Mouse (Mus musculus) liver, embryonic 11.5 days (tissue): ENCODE measurements around the gene Nudt16l1. TPM values are rescaled to one million over a fixed set of nuclear protein-coding genes. Genes with fewer than 3 reads are reported as not detected.
A peak's percentile ranks its signal among the peaks of the same experiment; 100 is the strongest.

Source experiments
- ATAC-seq: fragments of 200-750 bp; cut with Nextera tagmentation; replicated peaks from 2 replicates; pipeline ENCODE4 v1.8.0; 2017; ENCODE audit warnings: moderate number of reproducible peaks, mild to moderate bottlenecking, moderate TSS enrichment, moderate library complexity; ENCODE audit not compliant: low FRiP score
- DNase-seq: peaks from one replicate; pipeline ENCODE4 v3.0.0-alpha.2; 2017; ENCODE audit warnings: low spot score
- H3K27ac ChIP-seq: fragments of 300-500 bp; sonication (generic); 2 replicates; pipeline ENCODE4 v1.5.1; 2014; ENCODE audit warnings: mild to moderate bottlenecking, low read depth, low read length, control low read depth
- H3K27me3 ChIP-seq: fragments of 300-500 bp; sonication (generic); replicated peaks from 2 replicates; pipeline ENCODE4 v1.6.1; 2014; ENCODE audit warnings: low read length, mixed read lengths; ENCODE audit not compliant: control insufficient read depth, insufficient read depth
- H3K36me3 ChIP-seq: fragments of 300-500 bp; sonication (generic); 2 replicates; pipeline ENCODE4 v1.6.1; 2014; ENCODE audit warnings: mild to moderate bottlenecking, low read length, moderate library complexity, mixed read lengths; ENCODE audit not compliant: control insufficient read depth, insufficient read depth
- H3K4me1 ChIP-seq: fragments of 300-500 bp; sonication (generic); replicated peaks from 2 replicates; pipeline ENCODE4 v1.6.1; 2014; ENCODE audit warnings: low read length, mixed read lengths; ENCODE audit not compliant: control insufficient read depth, insufficient read depth
- H3K4me2 ChIP-seq: fragments of 300-500 bp; sonication (generic); 2 replicates; pipeline ENCODE4 v1.6.1; 2014; ENCODE audit warnings: mild to moderate bottlenecking, control low read depth, moderate library complexity
- H3K4me3 ChIP-seq: fragments of 300-500 bp; sonication (generic); 2 replicates; pipeline ENCODE4 v1.5.1; 2014; ENCODE audit warnings: low read depth, low read length, control low read depth
- H3K9ac ChIP-seq: fragments of 300-500 bp; sonication (generic); 2 replicates; pipeline ENCODE4 v1.6.1; 2014; ENCODE audit warnings: low read depth, low read length, control low read depth
- H3K9me3 ChIP-seq: fragments of 300-500 bp; sonication (generic); 2 replicates; pipeline ENCODE4 v1.6.1; 2016; ENCODE audit warnings: low read length, inconsistent platforms, mixed read lengths; ENCODE audit not compliant: control insufficient read depth
- WGBS: fragments of 180-500 bp; shearing (Covaris S2); extraction: QIAGEN DNeasy Blood & Tissue Kit; methylation state at CpG from one replicate; pipeline ENCODE4 v1.1.7; 2014; 5-methylcytosine and 5-hydroxymethylcytosine counted together
- polyA plus RNA-seq: library from polyadenylated mRNA; unstranded; fragments of >200 nt; fragmentation: Nextera tagmentation; extraction: Ambion mirVana; gene quantifications from 2 replicates; pipeline ENCODE4 v1.2.1, GENCODE M21; 2014

The Nudt16l1 gene
- polyA plus RNA-seq, 1 experiment from 2014 or later, result 102 TPM

- ATAC-seq, result peak; percentile 60
- peak overlapping the region; percentile 73 for H3K27ac ChIP-seq
- peak overlapping the region; percentile 86 for H3K9ac ChIP-seq
- peak; percentile 43 for DNase-seq
- H3K36me3 ChIP-seq, result peaks cover 45% of the 10 kb centered on the region
- peak overlapping the region; percentile 99 for H3K4me2 ChIP-seq
- no peaks in the 10 kb centered on the region for H3K27me3 ChIP-seq
- WGBS, result 2% methylated on average over 16 of the region's 16 CpGs
- no peaks in the 10 kb centered on the region for H3K9me3 ChIP-seq
- H3K4me3 ChIP-seq, result peak overlapping the region; percentile 89
- peaks cover 5% of the 10 kb centered on the region for H3K4me1 ChIP-seq
Observed at GRCm38 (mm10) chr16:4939412-4939811, 851 bp downstream of the Nudt16l1 start.

GRCm38 (mm10) chr16:4940311-4940850 lies 1.8 kb downstream of the Nudt16l1 start:
- no peak for DNase-seq
- H3K27ac ChIP-seq, result no peak overlapping the region
- peaks cover 5% of the 10 kb centered on the region for H3K4me1 ChIP-seq
- H3K27me3 ChIP-seq, result no peaks in the 10 kb centered on the region
- no peak overlapping the region for H3K9ac ChIP-seq
- no peaks in the 10 kb centered on the region for H3K9me3 ChIP-seq
- no peak overlapping the region; the same call in 1 of the 2 replicates for H3K4me2 ChIP-seq
- no peak for ATAC-seq
- H3K36me3 ChIP-seq, result peaks cover 47% of the 10 kb centered on the region
- H3K4me3 ChIP-seq, result no peak overlapping the region
- WGBS, result 90% methylated on average over 10 of the region's 10 CpGs

- Histone ChIP-seq H3K27ac (no peak overlapping the region), H3K36me3 (peaks cover 45% of the 10 kb centered on the region), H3K4me1 (peaks cover 5% of the 10 kb centered on the region), H3K4me2 (no peak overlapping the region), H3K27me3 (no peaks in the 10 kb centered on the region), H3K9me3 (no peaks in the 10 kb centered on the region), H3K4me3 (no peak overlapping the region), H3K9ac (no peak overlapping the region)
- DNase-seq (no peak), ATAC-seq (no peak)
Observed at GRCm38 (mm10) chr16:4941016-4941415, 2.5 kb downstream of the Nudt16l1 start.

- 89% methylated on average over 8 of the region's 8 CpGs for WGBS
- H3K27ac ChIP-seq, result no peak overlapping the region
- H3K27me3 ChIP-seq, result no peaks in the 10 kb centered on the region
- peaks cover 7% of the 10 kb centered on the region for H3K4me1 ChIP-seq
- DNase-seq, result no peak
- H3K9me3 ChIP-seq, result no peaks in the 10 kb centered on the region
- H3K4me3 ChIP-seq, result no peak overlapping the region
- ATAC-seq, result no peak
- peaks cover 50% of the 10 kb centered on the region for H3K36me3 ChIP-seq
- no peak overlapping the region for H3K9ac ChIP-seq
- H3K4me2 ChIP-seq, result no peak overlapping the region
Observed at GRCm38 (mm10) chr16:4942868-4943267, 4.3 kb downstream of the Nudt16l1 start.

- peaks cover 55% of the 10 kb centered on the region for H3K36me3 ChIP-seq
- no peak overlapping the region for H3K4me3 ChIP-seq
- H3K27ac ChIP-seq, result no peak overlapping the region
- ATAC-seq, result no peak
- H3K9ac ChIP-seq, result no peak overlapping the region
- no peak overlapping the region for H3K4me2 ChIP-seq
- H3K4me1 ChIP-seq, result peaks cover 7% of the 10 kb centered on the region
- no peak for DNase-seq
- 89% methylated on average over 3 of the region's 3 CpGs for WGBS
- no peaks in the 10 kb centered on the region for H3K27me3 ChIP-seq
- no peaks in the 10 kb centered on the region for H3K9me3 ChIP-seq
Observed at GRCm38 (mm10) chr16:4943431-4943830, 4.9 kb downstream of the Nudt16l1 start.

- H3K36me3 ChIP-seq, result peaks cover 52% of the 10 kb centered on the region
- no peak overlapping the region for H3K4me3 ChIP-seq
- H3K4me1 ChIP-seq, result 0 out of 2 replicates have a peak, but pooled peaks cover 2% of the 10 kb centered on the region
- H3K27ac ChIP-seq, result no peak overlapping the region
- 72% methylated on average over 4 of the region's 4 CpGs for WGBS
- ATAC-seq, result no peak
- no peaks in the 10 kb centered on the region for H3K27me3 ChIP-seq
- no peak for DNase-seq
- no peaks in the 10 kb centered on the region for H3K9me3 ChIP-seq
- H3K9ac ChIP-seq, result no peak overlapping the region
- H3K4me2 ChIP-seq, result no peak overlapping the region
Observed at GRCm38 (mm10) chr16:4945415-4945814, 6.9 kb downstream of the Nudt16l1 start.

- H3K36me3 ChIP-seq, result peaks cover 46% of the 10 kb centered on the region
Observed at GRCm38 (mm10) chr16:4946155-4946554, 7.6 kb downstream of the Nudt16l1 start.

GRCm38 (mm10) chr16:4947378-4947777 lies 8.8 kb downstream of the Nudt16l1 start:
- Histone ChIP-seq H3K9me3 (no peaks in the 10 kb centered on the region), H3K27me3 (no peaks in the 10 kb centered on the region), H3K27ac (no peak overlapping the region), H3K36me3 (peaks cover 39% of the 10 kb centered on the region), H3K4me3 (no peak overlapping the region), H3K9ac (no peak overlapping the region), H3K4me2 (no peak overlapping the region), H3K4me1 (0 out of 2 replicates have a peak, but pooled peaks cover 2% of the 10 kb centered on the region)
- DNase-seq (no peak), ATAC-seq (no peak)
- WGBS, result 91% methylated on average over 4 of the region's 4 CpGs

More at GRCm38 (mm10) chr16:4946155-4946554, 7.6 kb downstream of the Nudt16l1 start:
- ATAC-seq (no peak), DNase-seq (no peak)
- Histone ChIP-seq H3K27ac (no peak overlapping the region), H3K9me3 (no peaks in the 10 kb centered on the region), H3K27me3 (no peaks in the 10 kb centered on the region), H3K4me1 (0 out of 2 replicates have a peak, but pooled peaks cover 2% of the 10 kb centered on the region), H3K9ac (no peak overlapping the region), H3K4me2 (no peak overlapping the region), H3K4me3 (no peak overlapping the region)
- WGBS, result 84% methylated on average over 3 of the region's 3 CpGs

GRCm38 (mm10) chr16:4956609-4957008 lies 18.0 kb downstream of the Nudt16l1 start:
- no peaks in the 10 kb centered on the region for H3K4me1 ChIP-seq
- H3K9me3 ChIP-seq, result no peaks in the 10 kb centered on the region
- DNase-seq (no peak), ATAC-seq (no peak)
- no peak overlapping the region for H3K4me3 ChIP-seq
- no peak overlapping the region for H3K4me2 ChIP-seq
- H3K9ac ChIP-seq, result no peak overlapping the region
- no peak overlapping the region for H3K27ac ChIP-seq
- peaks cover 31% of the 10 kb centered on the region for H3K36me3 ChIP-seq
- no peaks in the 10 kb centered on the region for H3K27me3 ChIP-seq
- WGBS, result 88% methylated on average over 3 of the region's 3 CpGs
